Mouse (Mus musculus) MEL (cell line): ENCODE data around the gene Ccdc12.

Source experiments
- CTCF ChIP-seq, 3 experiments: IDR thresholded peaks in 2 of 3; conservative IDR thresholded peaks in 1 of 3; 2 replicates each; pipeline ENCODE4 v1.5.1; 2011 to 2012; ENCODE audit warnings: low read length in 3 of 3, low read depth in 2 of 3, mild to moderate bottlenecking in 2 of 3, improper control_type of control experiment in 1 of 3, inconsistent platforms in 1 of 3, mixed read lengths in 1 of 3, moderate library complexity in 1 of 3; ENCODE audit not compliant: control insufficient read depth in 1 of 3, insufficient read depth in 1 of 3, poor library complexity in 1 of 3, severe bottlenecking in 1 of 3
- E2F4 ChIP-seq: IDR thresholded peaks from 2 replicates; pipeline ENCODE4 v1.6.1; 2011; ENCODE audit warnings: low read depth, low read length, improper control_type of control experiment, borderline replicate concordance
- ELF1 ChIP-seq: IDR thresholded peaks from 2 replicates; pipeline ENCODE4 v1.6.1; 2014; ENCODE audit warnings: low read depth, mild to moderate bottlenecking, inconsistent platforms, low read length, improper control_type of control experiment, moderate library complexity
- EP300 ChIP-seq, 2 experiments: IDR thresholded peaks; 2 replicates each; pipeline ENCODE4 v1.6.1; 2011; ENCODE audit warnings: improper control_type of control experiment in 2 of 2, low read length in 2 of 2, low read depth in 1 of 2, mild to moderate bottlenecking in 1 of 2
- JUND ChIP-seq: IDR thresholded peaks from 2 replicates; pipeline ENCODE4 v1.6.1; 2011; ENCODE audit warnings: low read depth, mild to moderate bottlenecking, improper control_type of control experiment, low read length
- MAFK ChIP-seq: IDR thresholded peaks from 2 replicates; pipeline ENCODE4 v1.6.1; 2011; ENCODE audit warnings: low read depth, mild to moderate bottlenecking, low read length, improper control_type of control experiment, borderline replicate concordance
- MAX ChIP-seq: IDR thresholded peaks from 2 replicates; pipeline ENCODE4 v1.6.1; 2011; ENCODE audit warnings: low read length, improper control_type of control experiment
- NELFE ChIP-seq: IDR thresholded peaks from 2 replicates; pipeline ENCODE4 v1.6.1; 2011; ENCODE audit warnings: low read depth, low read length, improper control_type of control experiment
- NRF1 ChIP-seq: IDR thresholded peaks from 2 replicates; pipeline ENCODE4 v1.6.1; 2014; ENCODE audit warnings: low read depth, mild to moderate bottlenecking, inconsistent platforms, low read length, improper control_type of control experiment, moderate library complexity; ENCODE audit not compliant: poor library complexity, insufficient read depth, severe bottlenecking
- POLR2A ChIP-seq, 2 experiments: IDR thresholded peaks; 2 replicates each; pipeline ENCODE4 v1.6.1; 2011 to 2012; ENCODE audit warnings: low read length in 2 of 2, mild to moderate bottlenecking in 2 of 2, control low read depth in 1 of 2, improper control_type of control experiment in 1 of 2, low read depth in 1 of 2, moderate library complexity in 1 of 2; ENCODE audit not compliant: control insufficient read depth in 1 of 2, insufficient read depth in 1 of 2, poor library complexity in 1 of 2
- SIN3A ChIP-seq: IDR thresholded peaks from 2 replicates; pipeline ENCODE4 v1.6.1; 2012; ENCODE audit warnings: low read length, improper control_type of control experiment, inconsistent platforms
- SMC3 ChIP-seq: IDR thresholded peaks from 2 replicates; pipeline ENCODE4 v1.6.1; 2011; ENCODE audit warnings: low read depth, low read length, improper control_type of control experiment
- TCF12 ChIP-seq: IDR thresholded peaks from 2 replicates; pipeline ENCODE4 v1.6.1; 2014; ENCODE audit warnings: low read depth, mild to moderate bottlenecking, inconsistent platforms, low read length, improper control_type of control experiment, moderate library complexity
- ZKSCAN1 ChIP-seq: IDR thresholded peaks from 2 replicates; pipeline ENCODE4 v1.6.1; 2012; ENCODE audit warnings: low read depth, mild to moderate bottlenecking, inconsistent platforms, low read length, improper control_type of control experiment, moderate library complexity

DNA sequence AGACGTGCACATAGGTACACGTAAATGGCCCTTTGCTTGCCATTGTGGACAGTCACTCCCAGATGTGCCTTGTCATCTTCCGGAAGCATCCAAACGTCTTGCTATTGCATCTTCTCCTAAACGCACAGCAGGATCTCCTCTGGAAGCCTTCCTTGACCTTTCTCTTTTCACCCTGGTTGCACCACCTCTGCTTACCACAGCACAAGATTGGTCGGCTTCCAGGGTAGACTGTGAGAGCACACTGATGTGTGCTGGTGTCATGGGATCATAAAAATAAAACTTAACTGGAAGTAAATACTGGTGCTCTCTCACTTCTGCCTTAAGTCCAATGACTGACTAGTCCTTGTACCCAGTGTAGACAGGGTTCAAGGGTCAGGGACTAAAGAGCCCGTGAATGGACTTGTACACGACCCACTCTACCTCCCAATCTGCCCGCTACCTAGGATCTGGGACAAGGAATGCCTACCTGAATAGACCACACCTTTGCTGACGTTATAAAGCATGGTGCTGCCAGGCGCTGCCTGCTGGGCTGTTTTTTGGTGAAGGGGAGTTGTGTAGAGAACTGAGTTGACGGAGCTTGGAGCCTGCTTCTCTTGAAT lies 33.6 kb upstream of the Ccdc12 start:
- TF ChIP-seq POLR2A (IDR thresholded peaks at IDR 0.05; ENCODE audit: control insufficient read depth in 1 of 2, insufficient read depth in 1 of 2, low read depth in 1 of 2, low read length in 2 of 2, poor library complexity in 1 of 2) (no peak), MAX (no peak), JUND (no peak), CTCF (IDR thresholded peaks at IDR 0.05 in 2 of 3, conservative IDR thresholded peaks at IDR 0.05 in 1 of 3; ENCODE audit: control insufficient read depth in 1 of 3, insufficient read depth in 1 of 3, low read depth in 2 of 3, low read length in 3 of 3, poor library complexity in 1 of 3, severe bottlenecking in 1 of 3) (no peak), ZKSCAN1 (no peak), E2F4 (no peak), EP300 (IDR thresholded peaks at IDR 0.05; ENCODE audit: low read depth in 1 of 2, low read length in 2 of 2) (no peak), NELFE (no peak), MAFK (no peak), NRF1 (no peak), TCF12 (no peak), SMC3 (no peak), ELF1 (no peak), SIN3A (no peak)
